Mouse (Mus musculus) liver, adult 2 months (tissue): ENCODE measurements around the gene Rps6kb2. TPM values are rescaled to one million over a fixed set of nuclear protein-coding genes. Genes with fewer than 3 reads are reported as not detected.

ENCODE experiments used
- DNase-seq: peaks from one replicate; pipeline ENCODE4 v3.0.0-alpha.2; 2011; ENCODE audit warnings: low read depth, low spot score; ENCODE audit errors: extremely low read depth
- H3K27ac ChIP-seq: fragments of 200-500 bp; replicated peaks from 2 replicates; pipeline ENCODE4 v1.5.1; 2012; ENCODE audit warnings: low read depth, mild to moderate bottlenecking, control low read depth, inconsistent platforms, low read length; ENCODE audit not compliant: insufficient read depth
- H3K27me3 ChIP-seq: fragments of 200-500 bp; 2 replicates; pipeline ENCODE4 v1.6.1; 2012; ENCODE audit warnings: mild to moderate bottlenecking, moderate library complexity, low read length, inconsistent platforms; ENCODE audit not compliant: control insufficient read depth, insufficient read depth
- H3K36me3 ChIP-seq: fragments of 200-500 bp; 2 replicates; pipeline ENCODE4 v1.6.1; 2012; ENCODE audit warnings: low read length, inconsistent platforms; ENCODE audit not compliant: control insufficient read depth, insufficient read depth
- H3K4me1 ChIP-seq: fragments of 200-500 bp; 2 replicates; pipeline ENCODE4 v1.6.1; 2011; ENCODE audit warnings: low read length; ENCODE audit not compliant: control insufficient read depth, insufficient read depth
- H3K4me3 ChIP-seq: fragments of 200-500 bp; 2 replicates; pipeline ENCODE4 v1.5.1; 2011; ENCODE audit warnings: low read depth, mild to moderate bottlenecking, control low read depth, low read length, moderate library complexity; ENCODE audit not compliant: insufficient read depth
- H3K79me2 ChIP-seq: fragments of 200-500 bp; 2 replicates; pipeline ENCODE4 v1.6.1; 2012; ENCODE audit warnings: inconsistent platforms, mild to moderate bottlenecking, low read length, moderate library complexity; ENCODE audit not compliant: control insufficient read depth, insufficient read depth
- H3K9ac ChIP-seq: fragments of 200-500 bp; 2 replicates; pipeline ENCODE4 v1.6.1; 2012; ENCODE audit warnings: low read depth, mild to moderate bottlenecking, control low read depth, inconsistent platforms, low read length
- CTCF ChIP-seq: fragments of 200-500 bp; IDR thresholded peaks from 2 replicates; pipeline ENCODE4 v1.5.1; 2011; ENCODE audit warnings: low read depth, low read length, control low read depth
- POLR2A ChIP-seq: fragments of 200-500 bp; IDR thresholded peaks from 2 replicates; pipeline ENCODE4 v1.6.1; 2011; ENCODE audit warnings: low read length, control low read depth; ENCODE audit not compliant: insufficient read depth; ENCODE audit errors: extremely low read depth
- WGBS: fragments of 180-500 bp; shearing (Covaris S2); methylation state at CpG from one replicate; pipeline ENCODE4 v1.1.7; 2018; 5-methylcytosine and 5-hydroxymethylcytosine counted together
- polyA plus RNA-seq: library from polyadenylated mRNA; depleted of rRNA; stranded (reverse); fragments of >200 nt; gene quantifications from 2 replicates; pipeline ENCODE4 v1.2.3, GENCODE M21; 2012
- total RNA-seq: library from RNA; depleted of rRNA; stranded (reverse); fragments of >200 nt; gene quantifications from 2 replicates; pipeline ENCODE4 v1.2.3, GENCODE M21; 2014

Gene Rps6kb2
- total and polyA plus RNA-seq, 2 experiments: 7.2 to 31.6 TPM

GRCm38 (mm10) chr19:4119716-4120487, 43.3 kb downstream of the Rps6kb2 start:
- no peaks in the 10 kb centered on the region; the same call in 1 of the 2 replicates for H3K79me2 ChIP-seq
- no peak overlapping the region for H3K4me3 ChIP-seq
- peaks cover 2% of the 10 kb centered on the region; the same call in 1 of the 2 replicates for H3K36me3 ChIP-seq
- H3K27ac ChIP-seq: no peak overlapping the region
- no peak for DNase-seq
- H3K9ac ChIP-seq: no peak overlapping the region
- WGBS: 91% methylated on average over 6 of the region's 6 CpGs
- no peaks in the 10 kb centered on the region for H3K27me3 ChIP-seq
- TF ChIP-seq POLR2A: no peak
- TF ChIP-seq CTCF: no peak
- H3K4me1 ChIP-seq: peaks cover 5% of the 10 kb centered on the region; the same call in 1 of the 2 replicates

- Histone ChIP-seq H3K36me3 (peaks cover 2% of the 10 kb centered on the region; the same call in 1 of the 2 replicates), H3K27ac (no peak overlapping the region), H3K79me2 (no peaks in the 10 kb centered on the region; the same call in 1 of the 2 replicates), H3K4me3 (no peak overlapping the region), H3K9ac (no peak overlapping the region), H3K4me1 (peaks cover 8% of the 10 kb centered on the region; the same call in 1 of the 2 replicates), H3K27me3 (no peaks in the 10 kb centered on the region)
- WGBS: 96% methylated on average over 2 of the region's 2 CpGs
- TF ChIP-seq POLR2A (no peak), CTCF (no peak)
- DNase-seq: no peak
These were observed 44.8 kb downstream of the Rps6kb2 start for GRCm38 (mm10) chr19:4118350-4118749.

GRCm38 (mm10) chr19:4117006-4117405, 46.1 kb downstream of the Rps6kb2 start:
- no peaks in the 10 kb centered on the region; the same call in 1 of the 2 replicates for H3K79me2 ChIP-seq
- no peak for DNase-seq
- peaks cover 2% of the 10 kb centered on the region; the same call in 1 of the 2 replicates for H3K36me3 ChIP-seq
- no peak overlapping the region for H3K4me3 ChIP-seq
- H3K27ac ChIP-seq: no peak overlapping the region
- no peak for TF ChIP-seq CTCF
- no peak for TF ChIP-seq POLR2A
- no peaks in the 10 kb centered on the region for H3K27me3 ChIP-seq
- WGBS: 96% methylated on average over 7 of the region's 7 CpGs
- H3K9ac ChIP-seq: no peak overlapping the region
- H3K4me1 ChIP-seq: peaks cover 14% of the 10 kb centered on the region

GRCm38 (mm10) chr19:4115816-4116215, 47.3 kb downstream of the Rps6kb2 start:
- peaks cover 2% of the 10 kb centered on the region; the same call in 1 of the 2 replicates for H3K36me3 ChIP-seq
- no peak for DNase-seq

GRCm38 (mm10) chr19:4115144-4115543, 48.0 kb downstream of the Rps6kb2 start:
- H3K27ac ChIP-seq: no peak overlapping the region
- 88% methylated on average over 10 of the region's 10 CpGs for WGBS
- peaks cover 2% of the 10 kb centered on the region; the same call in 1 of the 2 replicates for H3K36me3 ChIP-seq
- peaks cover 10% of the 10 kb centered on the region for H3K4me1 ChIP-seq
- no peak overlapping the region for H3K9ac ChIP-seq
- no peaks in the 10 kb centered on the region for H3K27me3 ChIP-seq
- DNase-seq: no peak
- H3K4me3 ChIP-seq: no peak overlapping the region
- H3K79me2 ChIP-seq: no peaks in the 10 kb centered on the region; the same call in 1 of the 2 replicates
- TF ChIP-seq POLR2A (no peak), CTCF (no peak)

More at GRCm38 (mm10) chr19:4115816-4116215, 47.3 kb downstream of the Rps6kb2 start:
- Histone ChIP-seq H3K4me3 (no peak overlapping the region), H3K27ac (no peak overlapping the region), H3K9ac (no peak overlapping the region), H3K79me2 (no peaks in the 10 kb centered on the region; the same call in 1 of the 2 replicates), H3K27me3 (no peaks in the 10 kb centered on the region), H3K4me1 (peaks cover 14% of the 10 kb centered on the region)
- 87% methylated on average over 11 of the region's 11 CpGs for WGBS
- no peak for TF ChIP-seq CTCF
- no peak for TF ChIP-seq POLR2A

GRCm38 (mm10) chr19:4114551-4114950, 48.6 kb downstream of the Rps6kb2 start:
- no peak overlapping the region for H3K27ac ChIP-seq

More at GRCm38 (mm10) chr19:4114551-4114950, 48.6 kb downstream of the Rps6kb2 start:
- peaks cover 2% of the 10 kb centered on the region; the same call in 1 of the 2 replicates for H3K36me3 ChIP-seq
- TF ChIP-seq POLR2A (no peak), CTCF (no peak)
- WGBS: 96% methylated on average over 10 of the region's 10 CpGs
- DNase-seq: no peak
- no peaks in the 10 kb centered on the region for H3K79me2 ChIP-seq
- H3K9ac ChIP-seq: no peak overlapping the region
- H3K4me1 ChIP-seq: peaks cover 10% of the 10 kb centered on the region
- no peak overlapping the region for H3K4me3 ChIP-seq
- no peaks in the 10 kb centered on the region for H3K27me3 ChIP-seq
